Mouse (Mus musculus): ENCODE measurements around the gene Vtcn1.

- TF ChIP-seq CTCF (IDR thresholded peaks at IDR 0.05; ENCODE audit: control insufficient read depth, insufficient read depth, low read length) = no peak
- TF ChIP-seq POLR2A (IDR thresholded peaks at IDR 0.05; ENCODE audit: borderline replicate concordance, control insufficient read depth, low read depth, low read length) = no peak
Observed at GRCm38 (mm10) chr3:100935521-100935920, 110.3 kb downstream of the Vtcn1 start.

Data from bone marrow, adult 2 months (tissue).